Mouse (Mus musculus) embryonic fibroblast, embryonic 13.5 days (primary cell): Measurements from ENCODE around the gene Tle6.

Source experiments
- CTCF ChIP-seq: IDR thresholded peaks from 2 replicates; pipeline ENCODE4 v1.5.1; 2011; ENCODE audit warnings: mild to moderate bottlenecking, control low read depth, low read length, moderate library complexity, borderline replicate concordance; ENCODE audit not compliant: insufficient read depth
- POLR2A ChIP-seq: IDR thresholded peaks from 2 replicates; pipeline ENCODE4 v1.6.1; 2011; ENCODE audit warnings: low read depth, mild to moderate bottlenecking, control low read depth, low read length, moderate library complexity

- TF ChIP-seq CTCF (no peak), POLR2A (no peak)
These were observed 2.5 kb downstream of the Tle6 start for GRCm38 (mm10) chr10:81598342-81598741.
